Mouse (Mus musculus): ENCODE data around the gene Phlda1. TPM values are rescaled to one million over a fixed set of nuclear protein-coding genes. Genes with fewer than 3 reads are reported as not detected.

The Phlda1 gene
- polyA plus RNA-seq, 1 experiment from 2014 or later = 137 TPM

- Histone ChIP-seq H3K27ac (ENCODE audit: low read depth) (no peak overlapping the region), H3K4me3 (ENCODE audit: low read depth, low read length) (no peak overlapping the region), H3K4me2 (no peak overlapping the region), H3K9ac (no peak overlapping the region), H3K27me3 (ENCODE audit: insufficient read depth, low read length) (no peaks in the 10 kb centered on the region), H3K36me3 (ENCODE audit: insufficient read depth) (peaks cover 13% of the 10 kb centered on the region; the same call in 1 of the 2 replicates), H3K4me1 (ENCODE audit: insufficient read depth) (peaks cover 9% of the 10 kb centered on the region; the same call in 1 of the 2 replicates), H3K9me3 (ENCODE audit: low read depth, low read length) (no peaks in the 10 kb centered on the region)
- DNase-seq = no peak
- no peak for TF ChIP-seq CTCF (IDR thresholded peaks at IDR 0.05; ENCODE audit: low read depth)
- ATAC-seq (ENCODE audit: insufficient read depth) = no peak
- 43% methylated on average over 1 of the region's 1 CpGs for WGBS
These were observed 1.5 kb upstream of the Phlda1 start for GRCm38 (mm10) chr10:111504606-111505005.

GRCm38 (mm10) chr10:111505406-111505805 is 680 bp upstream of the Phlda1 start:
- H3K27ac ChIP-seq (ENCODE audit: low read depth) = no peak overlapping the region; the same call in 1 of the 2 replicates
- peak; percentile 40 for DNase-seq

GRCm38 (mm10) chr10:111506926-111507459 is 907 bp downstream of the Phlda1 start:
- Histone ChIP-seq H3K36me3 (ENCODE audit: insufficient read depth) (peaks cover 17% of the 10 kb centered on the region; the same call in 1 of the 2 replicates), H3K27me3 (ENCODE audit: insufficient read depth, low read length) (no peaks in the 10 kb centered on the region), H3K4me3 (ENCODE audit: low read depth, low read length) (peak overlapping the region; percentile 91), H3K27ac (ENCODE audit: low read depth) (peak overlapping the region; percentile 96), H3K9me3 (ENCODE audit: low read depth, low read length) (no peaks in the 10 kb centered on the region), H3K4me2 (peak overlapping the region; percentile 83), H3K4me1 (ENCODE audit: insufficient read depth) (peaks cover 25% of the 10 kb centered on the region), H3K9ac (peak overlapping the region; percentile 95)
- WGBS = under 1% methylated on average over 23 of the region's 23 CpGs
- no peak for TF ChIP-seq CTCF (IDR thresholded peaks at IDR 0.05; ENCODE audit: low read depth)
- DNase-seq = no peak
- ATAC-seq (ENCODE audit: insufficient read depth) = peak; percentile 13

More at GRCm38 (mm10) chr10:111505406-111505805, 680 bp upstream of the Phlda1 start:
- H3K27me3 ChIP-seq (ENCODE audit: insufficient read depth, low read length) = no peaks in the 10 kb centered on the region
- H3K4me1 ChIP-seq (ENCODE audit: insufficient read depth) = peaks cover 13% of the 10 kb centered on the region; the same call in 1 of the 2 replicates
- H3K9ac ChIP-seq = no peak overlapping the region; the same call in 1 of the 2 replicates
- H3K4me2 ChIP-seq = peak overlapping the region; percentile 83
- peaks cover 17% of the 10 kb centered on the region; the same call in 1 of the 2 replicates for H3K36me3 ChIP-seq (ENCODE audit: insufficient read depth)
- WGBS = 53% methylated on average over 7 of the region's 7 CpGs
- ATAC-seq (ENCODE audit: insufficient read depth) = no peak
- H3K9me3 ChIP-seq (ENCODE audit: low read depth, low read length) = no peaks in the 10 kb centered on the region
- TF ChIP-seq CTCF (IDR thresholded peaks at IDR 0.05; ENCODE audit: low read depth) = no peak
- peak overlapping the region; percentile 91; the same call in 1 of the 2 replicates for H3K4me3 ChIP-seq (ENCODE audit: low read depth, low read length)

- Histone ChIP-seq H3K9me3 (ENCODE audit: low read depth, low read length) (no peaks in the 10 kb centered on the region), H3K4me3 (ENCODE audit: low read depth, low read length) (peak overlapping the region; percentile 91), H3K4me2 (peak overlapping the region; percentile 83), H3K27ac (ENCODE audit: low read depth) (peak overlapping the region; percentile 96), H3K36me3 (ENCODE audit: insufficient read depth) (peaks cover 17% of the 10 kb centered on the region; the same call in 1 of the 2 replicates), H3K4me1 (ENCODE audit: insufficient read depth) (peaks cover 30% of the 10 kb centered on the region), H3K27me3 (ENCODE audit: insufficient read depth, low read length) (no peaks in the 10 kb centered on the region), H3K9ac (peak overlapping the region; percentile 95)
- peak; percentile 58 for TF ChIP-seq CTCF (IDR thresholded peaks at IDR 0.05; ENCODE audit: low read depth)
- ATAC-seq (ENCODE audit: insufficient read depth) = no peak
- DNase-seq = peak; percentile 74
- WGBS = under 1% methylated on average over 38 of the region's 38 CpGs
These were observed 1.6 kb downstream of the Phlda1 start for GRCm38 (mm10) chr10:111507460-111508211.

GRCm38 (mm10) chr10:111508324-111509080 is 2.4 kb downstream of the Phlda1 start:
- ATAC-seq (ENCODE audit: insufficient read depth) = no peak
- H3K4me3 ChIP-seq (ENCODE audit: low read depth, low read length) = peak overlapping the region; percentile 91
- no peak for TF ChIP-seq CTCF (IDR thresholded peaks at IDR 0.05; ENCODE audit: low read depth)
- H3K27ac ChIP-seq (ENCODE audit: low read depth) = peak overlapping the region; percentile 96
- no peaks in the 10 kb centered on the region for H3K27me3 ChIP-seq (ENCODE audit: insufficient read depth, low read length)
- H3K9ac ChIP-seq = peak overlapping the region; percentile 95
- H3K9me3 ChIP-seq (ENCODE audit: low read depth, low read length) = no peaks in the 10 kb centered on the region
- peak overlapping the region; percentile 83 for H3K4me2 ChIP-seq
- peak; percentile 37 for DNase-seq
- 5% methylated on average over 7 of the region's 7 CpGs for WGBS
- H3K4me1 ChIP-seq (ENCODE audit: insufficient read depth) = peaks cover 31% of the 10 kb centered on the region
- H3K36me3 ChIP-seq (ENCODE audit: insufficient read depth) = peaks cover 17% of the 10 kb centered on the region; the same call in 1 of the 2 replicates

- no peak for ATAC-seq (ENCODE audit: insufficient read depth)
- WGBS = 10% methylated on average over 8 of the region's 8 CpGs
- TF ChIP-seq CTCF (IDR thresholded peaks at IDR 0.05; ENCODE audit: low read depth) = no peak
- Histone ChIP-seq H3K27me3 (ENCODE audit: insufficient read depth, low read length) (no peaks in the 10 kb centered on the region), H3K9me3 (ENCODE audit: low read depth, low read length) (no peaks in the 10 kb centered on the region), H3K4me3 (ENCODE audit: low read depth, low read length) (peak overlapping the region; percentile 91), H3K9ac (peak overlapping the region; percentile 95), H3K4me2 (peak overlapping the region; percentile 83), H3K27ac (ENCODE audit: low read depth) (peak overlapping the region; percentile 96), H3K4me1 (ENCODE audit: insufficient read depth) (peaks cover 31% of the 10 kb centered on the region), H3K36me3 (ENCODE audit: insufficient read depth) (peaks cover 17% of the 10 kb centered on the region; the same call in 1 of the 2 replicates)
- DNase-seq = peak; percentile 44
These were observed 3.2 kb downstream of the Phlda1 start for GRCm38 (mm10) chr10:111509103-111509784.
